Mouse (Mus musculus) thymus, adult 2 months (tissue): ENCODE measurements at regions not wholly inside any gene's neighbourhood (a gene's known extent, or its start where the extent isn't known, plus 50 kb on each side); places are given as distances from the start of the nearest gene placed in this dataset.

ENCODE experiments used
- CTCF ChIP-seq: fragments of 200-500 bp; IDR thresholded peaks from 2 replicates; pipeline ENCODE4 v1.5.1; 2012; ENCODE audit warnings: mild to moderate bottlenecking, control low read depth, low read length, moderate library complexity, borderline replicate concordance; ENCODE audit not compliant: control insufficient read depth, poor library complexity, insufficient read depth; ENCODE audit errors: extremely low read depth
- POLR2A ChIP-seq: fragments of 200-500 bp; IDR thresholded peaks from 2 replicates; pipeline ENCODE4 v1.6.1; 2012; ENCODE audit warnings: mild to moderate bottlenecking, low read length, control low read depth, moderate library complexity; ENCODE audit not compliant: control insufficient read depth, poor library complexity, insufficient read depth; ENCODE audit errors: extremely low read depth

GRCm38 (mm10) chr11:24695010-24695720 lies 617.3 kb downstream of the Bcl11a start:
- TF ChIP-seq CTCF (no peak), POLR2A (no peak)
